Mouse (Mus musculus) layer of hippocampus, postnatal 10 days (tissue): Measurements from ENCODE around the gene Ccdc40. TPM values are rescaled to one million over a fixed set of nuclear protein-coding genes. Genes with fewer than 3 reads are reported as not detected.

Experiments used
- total RNA-seq, 2 experiments: library from RNA; stranded (reverse); gene quantifications; 2 replicates each; pipeline ENCODE4 v1.2.3; 2021

Ccdc40 gene
- total RNA-seq, 2 experiments from 2014 or later, result 4.8 to 5.2 TPM

Other genes with a start within 250 kb of the Ccdc40 start
- gene Enpp7, start 240.4 kb upstream of the Ccdc40 start, total RNA-seq, result not detected
- 1 to 10 TPM; 4.7 to 5.0 TPM for gene Cbx2, start 205.6 kb upstream of the Ccdc40 start, total RNA-seq
- gene Cbx8, start 187.6 kb upstream of the Ccdc40 start, total RNA-seq, result 10 to 100 TPM; 12.4 to 13.1 TPM
- gene Cbx4, start 142.4 kb upstream of the Ccdc40 start, total RNA-seq, result 10 to 100 TPM; 49.2 to 51.2 TPM
- 100 to 1,000 TPM; 111 to 115 TPM for gene Tbc1d16, start 73 bp upstream of the Ccdc40 start, total RNA-seq
- 100 to 1,000 TPM; 131 to 136 TPM for gene Gaa, start 39.3 kb downstream of the Ccdc40 start, total RNA-seq
- 10 to 100 TPM; 88.9 to 93.0 TPM for gene Eif4a3, start 71.5 kb downstream of the Ccdc40 start, total RNA-seq
- under 1 TPM; 0.25 to 0.38 TPM for gene Card14, start 79.2 kb downstream of the Ccdc40 start, total RNA-seq
- gene Sgsh, start 127.0 kb downstream of the Ccdc40 start, total RNA-seq, result 1 to 10 TPM; 4.7 to 5.1 TPM
- 1 to 10 TPM; 5.4 to 6.3 TPM for gene Slc26a11, start 127.0 kb downstream of the Ccdc40 start, total RNA-seq
- gene Rnf213, start 164.5 kb downstream of the Ccdc40 start, total RNA-seq, result 1 to 10 TPM; 3.8 TPM